Mouse (Mus musculus) intestine, embryonic 16.5 days (tissue): Measurements from ENCODE around the gene Lrr1. TPM values are rescaled to one million over a fixed set of nuclear protein-coding genes. Genes with fewer than 3 reads are reported as not detected.

Experiments
- ATAC-seq: fragments of 200-750 bp; cut with Nextera tagmentation; 2 replicates; pipeline ENCODE4 v1.8.0; 2017; ENCODE audit warnings: moderate TSS enrichment, moderate library complexity
- H3K27ac ChIP-seq: fragments of 300-500 bp; sonication (generic); 2 replicates; pipeline ENCODE4 v1.5.1; 2014; ENCODE audit warnings: mild to moderate bottlenecking, low read length
- H3K27me3 ChIP-seq: fragments of 300-500 bp; sonication (generic); replicated peaks from 2 replicates; pipeline ENCODE4 v1.6.1; 2014; ENCODE audit warnings: low read length, control low read depth, mixed read lengths; ENCODE audit not compliant: control insufficient read depth, insufficient read depth
- H3K36me3 ChIP-seq: fragments of 300-500 bp; sonication (generic); 2 replicates; pipeline ENCODE4 v1.6.1; 2014; ENCODE audit warnings: low read length, control low read depth; ENCODE audit not compliant: control insufficient read depth, insufficient read depth
- H3K4me1 ChIP-seq: fragments of 300-500 bp; sonication (generic); 2 replicates; pipeline ENCODE4 v1.6.1; 2014; ENCODE audit warnings: low read length, control low read depth, mixed read lengths; ENCODE audit not compliant: control insufficient read depth, insufficient read depth
- H3K4me2 ChIP-seq: fragments of 300-500 bp; sonication (generic); 2 replicates; pipeline ENCODE4 v1.6.1; 2014; ENCODE audit warnings: low read depth, low read length, control low read depth
- H3K4me3 ChIP-seq: fragments of 300-500 bp; sonication (generic); 2 replicates; pipeline ENCODE4 v1.5.1; 2014; ENCODE audit warnings: mild to moderate bottlenecking, low read length
- H3K9ac ChIP-seq: fragments of 300-500 bp; sonication (generic); 2 replicates; pipeline ENCODE4 v1.6.1; 2014; ENCODE audit warnings: low read depth, low read length
- H3K9me3 ChIP-seq: fragments of 300-500 bp; sonication (generic); 2 replicates; pipeline ENCODE4 v1.6.1; 2016; ENCODE audit warnings: low read length, control low read depth; ENCODE audit not compliant: control insufficient read depth
- WGBS: fragments of 180-500 bp; shearing (Covaris S2); extraction: QIAGEN DNeasy Blood & Tissue Kit; methylation state at CpG from one replicate; pipeline ENCODE4 v1.1.7; 2014; 5-methylcytosine and 5-hydroxymethylcytosine counted together
- polyA plus RNA-seq: library from polyadenylated mRNA; unstranded; fragments of >200 nt; fragmentation: Nextera tagmentation; extraction: Ambion mirVana; gene quantifications from 2 replicates; pipeline ENCODE4 v1.2.1, GENCODE M21; 2015

The Lrr1 gene
- 13.2 and 17.3 TPM in 2 replicates for polyA plus RNA-seq

DNA sequence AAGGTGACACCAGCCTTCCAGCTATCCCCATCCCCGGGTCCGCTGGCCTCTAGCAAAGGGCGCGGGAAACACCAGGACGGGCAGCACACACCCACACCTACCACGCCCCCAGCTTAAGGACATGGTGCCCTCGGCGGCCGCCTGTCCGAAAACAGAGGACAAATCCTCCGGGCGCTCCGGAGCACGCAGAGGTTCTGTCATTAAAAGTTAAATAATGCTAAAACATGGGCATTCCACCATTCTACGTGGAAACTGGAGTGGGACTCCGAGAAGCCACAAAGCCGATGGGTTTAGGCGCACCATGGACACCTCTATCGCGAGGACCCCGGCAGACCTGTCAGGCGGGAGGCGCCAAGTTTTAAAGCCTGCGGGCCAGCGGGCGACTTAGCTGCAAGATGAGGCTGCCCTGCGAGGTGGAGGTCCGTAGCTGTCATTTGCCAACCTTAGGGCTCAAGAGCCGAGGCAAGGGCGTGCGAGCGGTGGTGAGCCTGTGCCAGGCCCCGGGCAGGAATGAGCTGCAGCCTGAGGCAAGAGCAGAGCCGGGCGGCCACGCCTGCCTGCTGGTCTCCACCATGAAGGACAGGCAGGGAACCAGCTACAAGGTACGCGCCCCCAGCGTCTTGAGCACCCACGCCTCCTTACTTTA lies at the start of gene Lrr1:
Gene Lrr1, plus strand, starts transcription at position 354 of the 646 bp plus-strand sequence.
- under 1% methylated on average over 40 of the region's 40 CpGs for WGBS
- ATAC-seq = peak; percentile 96
- H3K9ac ChIP-seq = peak within 1 kb of the TSS; percentile 77

DNA sequence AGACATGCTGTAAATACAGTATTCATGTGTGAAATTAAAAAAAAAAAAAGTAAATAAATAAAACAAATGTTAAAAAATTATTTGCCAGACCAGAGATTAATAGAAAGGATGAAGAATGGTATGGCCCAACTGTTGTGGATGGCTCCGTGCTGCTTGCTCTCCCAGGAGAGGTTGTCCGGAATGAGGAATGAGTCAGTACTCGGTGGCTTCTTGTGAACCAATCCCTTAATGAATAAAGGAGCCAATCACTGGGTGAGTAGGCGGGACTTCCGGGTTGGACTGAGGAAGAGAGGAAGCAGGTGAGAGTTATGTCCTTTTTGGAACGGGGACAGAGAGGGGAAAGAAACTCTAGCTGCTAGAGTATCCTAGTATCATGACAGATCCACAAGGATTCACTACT lies 48.7 kb upstream of the Lrr1 start:
- H3K9ac ChIP-seq = no peak overlapping the region
- WGBS = 88% methylated on average over 6 of the region's 6 CpGs
- no peak for ATAC-seq
- H3K4me2 ChIP-seq = no peak overlapping the region
- no peak overlapping the region for H3K27ac ChIP-seq
- no peak overlapping the region for H3K4me3 ChIP-seq
- H3K36me3 ChIP-seq = no peaks in the 10 kb centered on the region
- H3K27me3 ChIP-seq = no peaks in the 10 kb centered on the region
- H3K4me1 ChIP-seq = no peaks in the 10 kb centered on the region
- no peaks in the 10 kb centered on the region for H3K9me3 ChIP-seq

More for the DNA sequence above, at the start of gene Lrr1:
- H3K4me1 ChIP-seq = 0 out of 2 replicates have a peak, but pooled peaks cover 2% of the 10 kb centered on the region
- H3K27ac ChIP-seq = peak within 1 kb of the TSS; percentile 62; the same call in 1 of the 2 replicates
- H3K36me3 ChIP-seq = no peaks in the 10 kb centered on the region
- no peaks in the 10 kb centered on the region for H3K27me3 ChIP-seq
- no peaks in the 10 kb centered on the region for H3K9me3 ChIP-seq
- peak within 1 kb of the TSS; percentile 79 for H3K4me3 ChIP-seq
- H3K4me2 ChIP-seq = peak within 1 kb of the TSS; percentile 68

DNA sequence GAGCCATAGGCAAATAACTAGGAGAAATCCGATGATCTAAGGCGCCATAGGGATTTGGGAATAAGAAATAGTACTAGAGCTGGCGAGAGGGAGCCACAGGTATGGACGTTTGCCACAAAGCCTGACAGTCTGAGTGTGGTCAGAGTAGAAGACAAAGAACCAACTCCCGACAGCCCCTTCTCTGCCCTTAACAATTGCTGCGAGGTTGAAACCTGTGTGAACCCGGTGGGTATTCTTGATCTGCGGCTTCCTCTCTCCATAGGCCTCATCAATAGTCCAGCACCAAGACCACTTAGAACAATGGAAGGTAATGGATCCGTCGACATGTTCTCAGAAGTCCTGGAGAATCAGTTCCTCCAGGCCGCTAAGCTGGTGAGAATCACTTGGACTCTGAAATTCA lies 45.8 kb upstream of the Lrr1 start:
- no peak overlapping the region for H3K9ac ChIP-seq
- no peak overlapping the region for H3K27ac ChIP-seq
- no peak overlapping the region for H3K4me3 ChIP-seq
- H3K4me1 ChIP-seq = no peaks in the 10 kb centered on the region
- no peaks in the 10 kb centered on the region for H3K36me3 ChIP-seq
- no peaks in the 10 kb centered on the region for H3K9me3 ChIP-seq
- no peak for ATAC-seq
- H3K27me3 ChIP-seq = no peaks in the 10 kb centered on the region
- WGBS = 88% methylated on average over 11 of the region's 11 CpGs
- no peak overlapping the region for H3K4me2 ChIP-seq

DNA sequence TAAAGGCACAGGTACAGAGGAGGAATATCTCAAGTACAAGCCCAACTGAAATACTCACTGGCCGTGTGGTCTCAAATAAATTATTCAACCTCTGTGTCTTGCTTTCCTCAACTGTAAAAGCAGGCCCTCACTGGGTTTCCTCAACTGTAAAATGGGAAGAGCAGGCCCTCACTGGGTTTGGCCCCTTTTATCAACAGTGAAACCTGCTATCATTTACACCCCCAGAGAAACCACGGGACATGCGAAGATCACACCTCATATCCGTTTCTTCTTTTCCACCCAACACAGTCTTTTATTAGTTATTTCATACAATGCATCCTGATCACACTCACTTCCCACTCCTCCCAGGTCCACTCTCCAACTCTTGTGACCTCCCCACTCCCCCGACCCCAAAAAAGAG lies 43.5 kb upstream of the Lrr1 start:
- H3K27ac ChIP-seq = no peak overlapping the region
- no peak overlapping the region for H3K4me2 ChIP-seq
- no peak overlapping the region for H3K9ac ChIP-seq
- H3K4me3 ChIP-seq = no peak overlapping the region
- no peaks in the 10 kb centered on the region for H3K9me3 ChIP-seq
- no peaks in the 10 kb centered on the region for H3K36me3 ChIP-seq
- no peak for ATAC-seq
- WGBS = 88% methylated on average over 5 of the region's 5 CpGs
- H3K4me1 ChIP-seq = no peaks in the 10 kb centered on the region
- H3K27me3 ChIP-seq = no peaks in the 10 kb centered on the region

GRCm38 (mm10) chr12:69127170-69127569 lies 41.4 kb upstream of the Lrr1 start:
- no peak overlapping the region for H3K4me2 ChIP-seq
- no peak overlapping the region for H3K4me3 ChIP-seq
- no peaks in the 10 kb centered on the region for H3K9me3 ChIP-seq
- ATAC-seq = no peak
- no peaks in the 10 kb centered on the region for H3K27me3 ChIP-seq
- H3K36me3 ChIP-seq = no peaks in the 10 kb centered on the region
- H3K4me1 ChIP-seq = no peaks in the 10 kb centered on the region
- 87% methylated on average over 5 of the region's 5 CpGs for WGBS
- no peak overlapping the region for H3K27ac ChIP-seq
- no peak overlapping the region for H3K9ac ChIP-seq

GRCm38 (mm10) chr12:69127626-69128025 lies 41.0 kb upstream of the Lrr1 start:
- Histone ChIP-seq H3K4me2 (no peak overlapping the region), H3K9me3 (no peaks in the 10 kb centered on the region), H3K27ac (no peak overlapping the region), H3K36me3 (no peaks in the 10 kb centered on the region), H3K9ac (no peak overlapping the region), H3K4me1 (no peaks in the 10 kb centered on the region), H3K27me3 (no peaks in the 10 kb centered on the region), H3K4me3 (no peak overlapping the region)
- WGBS = 84% methylated on average over 3 of the region's 3 CpGs
- ATAC-seq = no peak

DNA sequence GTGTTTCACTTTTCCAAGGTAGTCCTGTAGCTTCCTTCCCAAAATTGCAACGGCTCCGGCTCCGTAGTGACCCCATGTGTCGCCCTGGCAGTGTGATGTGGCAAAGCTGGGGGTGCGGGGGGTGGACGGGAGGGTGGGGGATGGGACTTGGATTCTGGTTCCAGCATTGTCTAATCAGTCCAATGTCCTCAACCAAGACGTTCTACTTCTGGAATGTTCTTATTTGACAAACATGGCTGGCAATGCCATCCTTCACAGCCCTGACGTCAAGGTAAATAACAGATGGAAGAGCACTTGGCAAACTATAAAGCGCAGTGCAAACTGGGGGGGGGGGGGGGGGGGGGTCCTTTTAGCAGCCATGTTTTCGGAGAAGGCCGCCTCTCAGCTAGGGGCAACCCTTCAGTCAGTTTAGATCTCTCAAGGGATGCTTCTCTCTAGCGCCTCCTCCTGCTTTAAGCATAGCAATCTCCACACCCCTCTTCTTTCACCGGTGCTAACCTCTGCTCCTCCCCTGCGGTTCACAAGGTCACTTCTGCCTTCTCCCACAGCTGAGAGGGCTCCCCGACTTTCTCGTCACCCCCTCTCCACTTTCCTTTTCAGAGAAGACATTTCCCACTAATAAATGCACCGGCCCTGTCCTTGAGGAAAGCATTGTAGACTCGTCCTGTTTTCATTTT lies 38.8 kb upstream of the Lrr1 start:
- Histone ChIP-seq H3K36me3 (no peaks in the 10 kb centered on the region), H3K4me3 (peak overlapping the region; percentile 26; the same call in 1 of the 2 replicates), H3K4me1 (no peaks in the 10 kb centered on the region), H3K27ac (no peak overlapping the region), H3K9ac (no peak overlapping the region), H3K4me2 (peak overlapping the region; percentile 25), H3K27me3 (no peaks in the 10 kb centered on the region), H3K9me3 (no peaks in the 10 kb centered on the region)
- 41% methylated on average over 16 of the region's 18 CpGs for WGBS
- ATAC-seq = peak; percentile 21; the same call in 1 of the 2 replicates

- Histone ChIP-seq H3K9me3 (no peaks in the 10 kb centered on the region), H3K9ac (no peak overlapping the region), H3K27me3 (no peaks in the 10 kb centered on the region), H3K4me2 (peak overlapping the region; percentile 25; the same call in 1 of the 2 replicates), H3K36me3 (no peaks in the 10 kb centered on the region), H3K4me3 (peak overlapping the region; percentile 26; the same call in 1 of the 2 replicates), H3K27ac (no peak overlapping the region), H3K4me1 (no peaks in the 10 kb centered on the region)
- 72% methylated on average over 12 of the region's 12 CpGs for WGBS
- no peak for ATAC-seq
These were observed 38.1 kb upstream of the Lrr1 start for GRCm38 (mm10) chr12:69130486-69130885.

DNA sequence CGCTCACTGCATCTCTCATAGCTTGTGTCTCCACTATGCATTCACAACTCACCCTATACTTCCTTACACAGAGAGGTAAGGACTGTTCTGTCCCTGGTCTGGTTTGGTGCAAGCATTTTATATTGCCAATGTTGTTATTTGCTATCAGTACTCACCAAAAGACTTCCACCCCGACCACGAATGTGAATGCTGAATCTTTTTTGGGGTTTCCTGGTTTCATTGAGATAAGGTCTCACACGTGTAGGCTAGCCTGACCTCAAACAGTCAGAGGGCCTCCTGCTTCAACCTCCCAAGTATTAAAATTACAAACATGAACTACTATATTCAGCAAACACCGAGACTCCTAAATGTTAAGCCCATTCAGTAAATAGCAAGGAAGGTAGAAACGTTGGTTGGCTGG lies 37.3 kb upstream of the Lrr1 start:
- no peak for ATAC-seq

More for the DNA sequence above, 37.3 kb upstream of the Lrr1 start:
- H3K9ac ChIP-seq = no peak overlapping the region
- 84% methylated on average over 6 of the region's 6 CpGs for WGBS
- no peaks in the 10 kb centered on the region for H3K27me3 ChIP-seq
- no peaks in the 10 kb centered on the region for H3K36me3 ChIP-seq
- no peak overlapping the region for H3K4me2 ChIP-seq
- no peaks in the 10 kb centered on the region for H3K9me3 ChIP-seq
- H3K4me1 ChIP-seq = no peaks in the 10 kb centered on the region
- no peak overlapping the region for H3K27ac ChIP-seq
- no peak overlapping the region for H3K4me3 ChIP-seq
